In the genomic region with DNA sequence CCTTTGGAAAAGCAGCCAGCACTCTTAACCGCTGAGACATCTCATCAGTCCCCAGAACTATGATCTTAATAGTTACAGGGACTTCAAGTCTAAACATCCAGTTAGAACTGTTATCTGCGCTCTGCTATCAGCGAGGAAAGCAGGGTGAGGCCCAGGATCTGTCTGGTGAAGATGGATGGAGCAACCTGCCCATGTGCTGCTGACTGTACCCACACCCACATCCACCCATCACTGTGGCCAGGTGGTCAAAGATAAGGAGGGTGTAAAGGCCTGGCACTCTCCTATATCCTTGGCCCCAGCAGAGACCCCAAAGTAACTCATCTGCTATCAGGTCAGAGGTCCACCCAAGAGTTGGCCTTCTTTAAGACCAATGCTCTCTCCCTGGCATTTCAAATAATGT, we compare ENCODE assay signal across 17 mouse cellular contexts. TPM values are rescaled to one million over a fixed set of nuclear protein-coding genes. Genes with fewer than 3 reads are reported as not detected.
A peak's percentile ranks its signal among the peaks of the same experiment; 100 is the strongest.
DNase-seq lines count a peak whose midpoint lies in the region; ATAC-seq and TF ChIP-seq lines count a peak whose summit lies in the region.
"Had no signal": no experiment of that assay in that cellular context is flagged by ENCODE, and none has a peak within 500 bp of the region (broad histone marks: within the 10 kb centered on the region; RNA-seq: fewer than 3 reads in every experiment).

No protein-coding gene starts in this region.

- no peaks in the 10 kb centered on the region for H3K9me3 ChIP-seq in liver, postnatal 0 days (ENCODE audit: low read length)
- H3K9me3 ChIP-seq in forebrain, embryonic 14.5 days (replicated peaks; ENCODE audit: control insufficient read depth, low read length): no peaks in the 10 kb centered on the region
- H3K9me3 ChIP-seq in hindbrain, embryonic 16.5 days (ENCODE audit: control insufficient read depth, low read length): no peaks in the 10 kb centered on the region
- H3K9me3 ChIP-seq: forebrain, embryonic 12.5 days; heart, embryonic 15.5 days; hindbrain, embryonic 15.5 days; neural tube, embryonic 13.5 days had no signal

- peak overlapping the region; percentile 51 for H3K4me3 ChIP-seq in liver, postnatal 0 days (ENCODE audit: low read depth, low read length)
- H3K4me3 ChIP-seq in forebrain, embryonic 14.5 days (ENCODE audit: low read depth, low read length): no peak overlapping the region
- no peak overlapping the region for H3K4me3 ChIP-seq in hindbrain, embryonic 16.5 days (ENCODE audit: low read length)
- H3K4me3 ChIP-seq: forebrain, embryonic 12.5 days; heart, embryonic 15.5 days; hindbrain, embryonic 15.5 days; neural tube, embryonic 13.5 days had no signal

- peaks cover 15% of the 10 kb centered on the region for H3K4me1 ChIP-seq in liver, postnatal 0 days (ENCODE audit: insufficient read depth)
- H3K4me1 ChIP-seq in forebrain, embryonic 14.5 days (ENCODE audit: control insufficient read depth, insufficient read depth, low read length): no peaks in the 10 kb centered on the region
- H3K4me1 ChIP-seq in hindbrain, embryonic 16.5 days (ENCODE audit: control insufficient read depth, insufficient read depth, low read depth, low read length): no peaks in the 10 kb centered on the region

- ATAC-seq in liver, postnatal 0 days: peak; percentile 99
- ATAC-seq in forebrain, embryonic 14.5 days: no peak
- ATAC-seq in hindbrain, embryonic 16.5 days: no peak
- ATAC-seq: midbrain, embryonic 16.5 days had no signal

- peak overlapping the region; percentile 67 for H3K4me2 ChIP-seq in liver, postnatal 0 days (ENCODE audit: low read depth, low read length)
- no peak overlapping the region for H3K4me2 ChIP-seq in forebrain, embryonic 14.5 days (ENCODE audit: low read length)
- no peak overlapping the region for H3K4me2 ChIP-seq in hindbrain, embryonic 16.5 days (ENCODE audit: low read length)
- H3K4me2 ChIP-seq: forebrain, embryonic 12.5 days; heart, embryonic 15.5 days; hindbrain, embryonic 15.5 days; neural tube, embryonic 13.5 days had no signal

- peaks cover 76% of the 10 kb centered on the region for H3K36me3 ChIP-seq in liver, postnatal 0 days (replicated peaks; ENCODE audit: insufficient read depth, low read length)
- H3K36me3 ChIP-seq in forebrain, embryonic 14.5 days (ENCODE audit: control insufficient read depth, insufficient read depth, low read length): peaks cover 70% of the 10 kb centered on the region
- H3K36me3 ChIP-seq in hindbrain, embryonic 16.5 days (ENCODE audit: control insufficient read depth, insufficient read depth, low read length): peaks cover 30% of the 10 kb centered on the region

- peak; percentile 11 for DNase-seq in embryo, embryonic 10 days (ENCODE audit: low spot score)
- DNase-seq in embryo, embryonic 9.5 days (ENCODE audit: extremely low spot score): no peak
- DNase-seq in spleen, adult 12 weeks (ENCODE audit: low spot score): peak; percentile 70
- DNase-seq in spleen, adult 18-20 months: no peak
- peak; percentile 73 for DNase-seq in liver, postnatal 0 days
- no peak for DNase-seq in thymus, postnatal 14 days
- DNase-seq in forebrain, embryonic 14.5 days (ENCODE audit: low spot score): no peak
- DNase-seq: adrenal gland, postnatal 10 days; kidney, postnatal 10 days; layer of hippocampus, postnatal 36 days; lung, postnatal 4 days had no signal

- peak overlapping the region; percentile 91 for H3K27ac ChIP-seq in liver, postnatal 0 days (ENCODE audit: low read depth)
- H3K27ac ChIP-seq in forebrain, embryonic 14.5 days (ENCODE audit: low read depth, low read length): no peak overlapping the region
- no peak overlapping the region for H3K27ac ChIP-seq in hindbrain, embryonic 16.5 days (ENCODE audit: low read depth, low read length)
- H3K27ac ChIP-seq: forebrain, embryonic 12.5 days; heart, embryonic 15.5 days; hindbrain, embryonic 15.5 days; neural tube, embryonic 13.5 days had no signal

- peak; percentile 99 for TF ChIP-seq EP300 in liver, postnatal 0 days (IDR thresholded peaks at IDR 0.05; ENCODE audit: low read depth)

- TF ChIP-seq CTCF in liver, postnatal 0 days (IDR thresholded peaks at IDR 0.05; ENCODE audit: low read depth): no peak

- H3K9ac ChIP-seq in liver, postnatal 0 days (replicated peaks): peak overlapping the region; percentile 73
- H3K9ac ChIP-seq in forebrain, embryonic 14.5 days (ENCODE audit: low read length): no peak overlapping the region
- no peak overlapping the region for H3K9ac ChIP-seq in hindbrain, embryonic 16.5 days (ENCODE audit: low read depth, low read length)
- H3K9ac ChIP-seq: forebrain, embryonic 12.5 days; heart, embryonic 15.5 days; hindbrain, embryonic 15.5 days; neural tube, embryonic 13.5 days had no signal

- H3K27me3 ChIP-seq in liver, postnatal 0 days (ENCODE audit: insufficient read depth, low read length): no peaks in the 10 kb centered on the region
- H3K27me3 ChIP-seq in forebrain, embryonic 14.5 days (replicated peaks; ENCODE audit: control insufficient read depth, insufficient read depth, low read length): no peaks in the 10 kb centered on the region
- no peaks in the 10 kb centered on the region for H3K27me3 ChIP-seq in hindbrain, embryonic 16.5 days (replicated peaks; ENCODE audit: control insufficient read depth, insufficient read depth, low read length)
- H3K27me3 ChIP-seq: forebrain, embryonic 12.5 days; heart, embryonic 15.5 days; hindbrain, embryonic 15.5 days; neural tube, embryonic 13.5 days had no signal

- WGBS in liver, postnatal 0 days (ENCODE audit: insufficient replicate concordance): 51% methylated on average over 3 of the region's 3 CpGs
- 97% methylated on average over 3 of the region's 3 CpGs for WGBS in forebrain, embryonic 14.5 days
- WGBS in hindbrain, embryonic 16.5 days: 95% methylated on average over 3 of the region's 3 CpGs

RNA-seq across cellular contexts. Expression of a gene that starts 7.9 kb away (rescaled TPM):
- 175 and 183 TPM in 2 replicates for polyA plus RNA-seq in liver, postnatal 0 days (2015; fragmentation: Nextera tagmentation; extraction: Ambion mirVana)
- polyA plus RNA-seq in forebrain, embryonic 14.5 days (2014; fragmentation: Nextera tagmentation; extraction: Ambion mirVana): 107 and 121 TPM in 2 replicates
- 139 and 141 TPM in 2 replicates for polyA plus RNA-seq in hindbrain, embryonic 16.5 days (2015; fragmentation: Nextera tagmentation; extraction: Ambion mirVana)

RNA-seq across cellular contexts. Expression of a gene that starts 30.6 kb away (rescaled TPM):
- 3.1 and 3.3 TPM in 2 replicates for polyA plus RNA-seq in liver, postnatal 0 days (2015; fragmentation: Nextera tagmentation; extraction: Ambion mirVana)
- 30.9 and 61.3 TPM in 2 replicates for polyA plus RNA-seq in forebrain, embryonic 14.5 days (2014; fragmentation: Nextera tagmentation; extraction: Ambion mirVana)
- 23.6 and 46.8 TPM in 2 replicates for polyA plus RNA-seq in hindbrain, embryonic 16.5 days (2015; fragmentation: Nextera tagmentation; extraction: Ambion mirVana)

Comparison
In these comparisons a context has a peak if more than half of its experiments do, and no peak if none do; other contexts are left out.
1. DNase-seq: peak in embryo, embryonic 10 days (single experiment), spleen, adult 12 weeks (single experiment) and liver, postnatal 0 days (single experiment); none in embryo, embryonic 9.5 days (single experiment), spleen, adult 18-20 months (0 of 2), thymus, postnatal 14 days (single experiment) and forebrain, embryonic 14.5 days (single experiment).